Mouse (Mus musculus) liver, postnatal 0 days (tissue): ENCODE data around the gene Mllt1.

Experiments
- CTCF ChIP-seq: sonication (generic); IDR thresholded peaks from 2 replicates; pipeline ENCODE4 v1.5.1; 2016; ENCODE audit warnings: antibody characterized with exemption, low read depth
- EP300 ChIP-seq: IDR thresholded peaks from 2 replicates; pipeline ENCODE4 v1.6.1; 2016; ENCODE audit warnings: antibody characterized with exemption, low read depth, mild to moderate bottlenecking

- TF ChIP-seq CTCF (no peak), EP300 (no peak)
Measured at GRCm38 (mm10) chr17:56871767-56872166, 63.4 kb downstream of the Mllt1 start.
